Mouse (Mus musculus) brain, adult 10 weeks (tissue): Measurements from ENCODE around the gene L1td1. TPM values are rescaled to one million over a fixed set of nuclear protein-coding genes. Genes with fewer than 3 reads are reported as not detected.

ENCODE experiments used
- polyA plus RNA-seq: library from polyadenylated mRNA; stranded (reverse); fragments of 350-450 nt; fragmentation: Illumina TruSeq; extraction: RNeasy Lipid Tissue Mini Kit (QIAGEN cat#74804); gene quantifications from one replicate; pipeline ENCODE4 v1.2.3, GENCODE M21; 2015; ENCODE audit warnings: low read depth, low replicate concordance

The L1td1 gene
- not detected for polyA plus RNA-seq

GRCm38 (mm10) chr4:98726590-98727237, at the start of gene L1td1:
L1td1 (plus strand) TSS chr4:98726734.

Other genes starting within 250 kb of the L1td1 start
- 3.6 TPM for gene Kank4, start 90.8 kb downstream of the L1td1 start, polyA plus RNA-seq
- not detected for gene I0C0044D17Rik, start 97.1 kb downstream of the L1td1 start, polyA plus RNA-seq
- 20.2 TPM for gene Usp1, start 197.1 kb downstream of the L1td1 start, polyA plus RNA-seq